8 mouse cellular contexts compared by ENCODE assay signal in the genomic region with DNA sequence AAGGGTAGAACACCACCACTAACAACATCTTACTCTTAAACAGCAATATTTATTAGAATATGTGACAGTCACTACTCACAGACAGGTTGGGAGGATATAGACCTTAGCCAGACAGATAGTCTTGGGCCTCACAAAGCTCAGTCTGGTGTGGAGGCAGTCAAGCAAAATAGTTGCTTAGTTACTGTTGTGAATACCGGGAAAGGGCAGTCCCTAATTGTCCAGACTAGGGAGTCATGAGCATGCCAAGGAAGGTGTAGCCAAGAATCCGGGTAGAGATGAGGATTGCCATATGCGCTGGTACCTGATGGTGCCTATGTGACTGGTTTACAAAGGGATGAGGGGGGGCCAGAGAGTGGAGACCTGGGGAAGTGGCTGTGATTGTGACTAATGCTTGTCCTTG. TPM values are rescaled to one million over a fixed set of nuclear protein-coding genes. Genes with fewer than 3 reads are reported as not detected.
DNase-seq lines count a peak whose midpoint lies in the region; ATAC-seq and TF ChIP-seq lines count a peak whose summit lies in the region.

No protein-coding gene starts in this region.

- H3K27ac ChIP-seq in ES-Bruce4 (ENCODE audit: insufficient read depth, low read length), result no peak overlapping the region
- H3K27ac ChIP-seq in forebrain, embryonic 14.5 days (ENCODE audit: low read depth, low read length), result no peak overlapping the region
- peak overlapping the region; percentile 78; the same call in 1 of the 2 replicates for H3K27ac ChIP-seq in limb, embryonic 10.5 days
- no peak overlapping the region for H3K27ac ChIP-seq in stomach, embryonic 14.5 days (ENCODE audit: low read length)

- H3K4me3 ChIP-seq in ES-Bruce4 (ENCODE audit: low read depth, low read length), result peak overlapping the region; percentile 78
- peak overlapping the region; percentile 87 for H3K4me3 ChIP-seq in forebrain, embryonic 14.5 days (ENCODE audit: low read depth, low read length)
- H3K4me3 ChIP-seq in limb, embryonic 10.5 days, result peak overlapping the region; percentile 92
- H3K4me3 ChIP-seq in stomach, embryonic 14.5 days (ENCODE audit: low read depth, low read length), result peak overlapping the region; percentile 76

- H3K4me2 ChIP-seq in forebrain, embryonic 14.5 days (ENCODE audit: low read length), result peak overlapping the region; percentile 86
- H3K4me2 ChIP-seq in stomach, embryonic 14.5 days (replicated peaks; ENCODE audit: low read depth, low read length), result peak overlapping the region; percentile 67

- peak overlapping the region; percentile 60 for H3K9ac ChIP-seq in ES-Bruce4 (ENCODE audit: low read depth, poor library complexity, severe bottlenecking)
- peak overlapping the region; percentile 81 for H3K9ac ChIP-seq in forebrain, embryonic 14.5 days (ENCODE audit: low read length)
- H3K9ac ChIP-seq in stomach, embryonic 14.5 days (replicated peaks; ENCODE audit: low read depth, low read length), result peak overlapping the region; percentile 59; the same call in 1 of the 2 replicates

- no peak for TF ChIP-seq CTCF in ES-Bruce4 (IDR thresholded peaks at IDR 0.05; ENCODE audit: low read depth, low read length)

- ATAC-seq in forebrain, embryonic 14.5 days, result no peak
- no peak for ATAC-seq in stomach, embryonic 14.5 days (ENCODE audit: insufficient number of reproducible peaks, insufficient read depth, low FRiP score, low read depth)

- no peaks in the 10 kb centered on the region for H3K4me1 ChIP-seq in ES-Bruce4 (ENCODE audit: control insufficient read depth, insufficient read depth, low read length)
- peaks cover 7% of the 10 kb centered on the region for H3K4me1 ChIP-seq in forebrain, embryonic 14.5 days (ENCODE audit: control insufficient read depth, insufficient read depth, low read length)
- H3K4me1 ChIP-seq in limb, embryonic 10.5 days, result peaks cover 14% of the 10 kb centered on the region
- H3K4me1 ChIP-seq in stomach, embryonic 14.5 days (ENCODE audit: control insufficient read depth, insufficient read depth, low read length), result peaks cover 6% of the 10 kb centered on the region; the same call in 1 of the 2 replicates

- no peaks in the 10 kb centered on the region for H3K9me3 ChIP-seq in ES-Bruce4 (replicated peaks; ENCODE audit: control insufficient read depth, insufficient read depth, low read length, poor library complexity, severe bottlenecking)
- no peaks in the 10 kb centered on the region for H3K9me3 ChIP-seq in forebrain, embryonic 14.5 days (replicated peaks; ENCODE audit: control insufficient read depth, low read length)
- H3K9me3 ChIP-seq in limb, embryonic 10.5 days (replicated peaks), result no peaks in the 10 kb centered on the region
- no peaks in the 10 kb centered on the region for H3K9me3 ChIP-seq in stomach, embryonic 14.5 days (ENCODE audit: control insufficient read depth, low read depth, low read length)

- no peak for TF ChIP-seq POLR2A in ES-Bruce4 (IDR thresholded peaks at IDR 0.05; ENCODE audit: insufficient read depth, low read length)

- DNase-seq in cerebellum, adult 9-10 months, result peak; percentile 56
- DNase-seq in cerebellum, adult 8-10 months, result no peak
- no peak for DNase-seq in forebrain, embryonic 14.5 days (ENCODE audit: low spot score)
- DNase-seq in limb, embryonic 10.5 days (ENCODE audit: low spot score), result no peak
- DNase-seq in frontal cortex, postnatal 14 days (ENCODE audit: low spot score in 2 of 2), result no peak
- DNase-seq in gastrocnemius, postnatal 10 days, result no peak

- no peak for TF ChIP-seq EP300 in ES-Bruce4 (IDR thresholded peaks at IDR 0.05; ENCODE audit: insufficient read depth, low read depth, low read length)

- H3K27me3 ChIP-seq in ES-Bruce4 (ENCODE audit: control insufficient read depth, insufficient read depth, low read length, poor library complexity, severe bottlenecking), result no peaks in the 10 kb centered on the region
- H3K27me3 ChIP-seq in forebrain, embryonic 14.5 days (replicated peaks; ENCODE audit: control insufficient read depth, insufficient read depth, low read length), result no peaks in the 10 kb centered on the region
- H3K27me3 ChIP-seq in limb, embryonic 10.5 days (ENCODE audit: low read depth, poor library complexity, severe bottlenecking), result no peaks in the 10 kb centered on the region
- H3K27me3 ChIP-seq in stomach, embryonic 14.5 days (ENCODE audit: control insufficient read depth, insufficient read depth, low read length), result no peaks in the 10 kb centered on the region

- 46% methylated on average over 3 of the region's 3 CpGs for WGBS in forebrain, embryonic 14.5 days
- 48% methylated on average over 3 of the region's 3 CpGs for WGBS in limb, embryonic 10.5 days
- WGBS in stomach, embryonic 14.5 days, result 47% methylated on average over 3 of the region's 3 CpGs

- peaks cover 9% of the 10 kb centered on the region for H3K36me3 ChIP-seq in ES-Bruce4 (ENCODE audit: control insufficient read depth, insufficient read depth, low read length, poor library complexity, severe bottlenecking)
- H3K36me3 ChIP-seq in forebrain, embryonic 14.5 days (ENCODE audit: control insufficient read depth, insufficient read depth, low read length), result peaks cover 30% of the 10 kb centered on the region
- peaks cover 29% of the 10 kb centered on the region for H3K36me3 ChIP-seq in limb, embryonic 10.5 days
- peaks cover 21% of the 10 kb centered on the region for H3K36me3 ChIP-seq in stomach, embryonic 14.5 days (ENCODE audit: control insufficient read depth, insufficient read depth, low read length)

RNA-seq across cellular contexts. Expression of a gene that starts 0.7 kb away (rescaled TPM):
- polyA plus RNA-seq in ES-Bruce4 (2011; ENCODE audit: insufficient read depth, insufficient read length, low read depth, missing spikeins), result 31.6 and 36.4 TPM in 2 replicates
- 35.4 and 38.1 TPM in 2 replicates for polyA plus RNA-seq in forebrain, embryonic 14.5 days (2014; fragmentation: Nextera tagmentation; extraction: Ambion mirVana)
- polyA plus RNA-seq in limb, embryonic 10.5 days (2016; fragmentation: Nextera tagmentation; extraction: Ambion mirVana), result 19.9 and 20.5 TPM in 2 replicates
- 25.6 and 25.7 TPM in 2 replicates for polyA plus RNA-seq in stomach, embryonic 14.5 days (2014; fragmentation: Nextera tagmentation; extraction: Ambion mirVana)
- total RNA-seq in gastrocnemius, postnatal 10 days (2021), result 10 to 100 TPM; 24.7 to 32.4 TPM

RNA-seq across cellular contexts. Expression of a gene that starts 21.5 kb away (rescaled TPM):
- polyA plus RNA-seq in ES-Bruce4 (2011; ENCODE audit: insufficient read depth, insufficient read length, low read depth, missing spikeins), result 4.2 and 4.8 TPM in 2 replicates
- 6.5 and 8.0 TPM in 2 replicates for polyA plus RNA-seq in forebrain, embryonic 14.5 days (2014; fragmentation: Nextera tagmentation; extraction: Ambion mirVana)
- 0.59 and 1.1 TPM in 2 replicates for polyA plus RNA-seq in limb, embryonic 10.5 days (2016; fragmentation: Nextera tagmentation; extraction: Ambion mirVana)
- polyA plus RNA-seq in stomach, embryonic 14.5 days (2014; fragmentation: Nextera tagmentation; extraction: Ambion mirVana), result 1.1 and 2.2 TPM in 2 replicates
- total RNA-seq in gastrocnemius, postnatal 10 days (2021), result not detected

RNA-seq across cellular contexts. Expression of a gene that starts 28.7 kb away (rescaled TPM):
- polyA plus RNA-seq in ES-Bruce4 (2011; ENCODE audit: insufficient read depth, insufficient read length, low read depth, missing spikeins), result not detected in 2 replicates
- polyA plus RNA-seq in forebrain, embryonic 14.5 days (2014; fragmentation: Nextera tagmentation; extraction: Ambion mirVana), result 0.28 TPM in 1 of 2 replicates, not detected in the other
- polyA plus RNA-seq in limb, embryonic 10.5 days (2016; fragmentation: Nextera tagmentation; extraction: Ambion mirVana), result 0.11 TPM in 1 of 2 replicates, not detected in the other
- polyA plus RNA-seq in stomach, embryonic 14.5 days (2014; fragmentation: Nextera tagmentation; extraction: Ambion mirVana), result not detected in 2 replicates
- not detected for total RNA-seq in gastrocnemius, postnatal 10 days (2021)

RNA-seq across cellular contexts. Expression of a gene that starts 28.9 kb away (rescaled TPM):
- polyA plus RNA-seq in ES-Bruce4 (2011; ENCODE audit: insufficient read depth, insufficient read length, low read depth, missing spikeins), result not detected in 2 replicates
- not detected in 2 replicates for polyA plus RNA-seq in forebrain, embryonic 14.5 days (2014; fragmentation: Nextera tagmentation; extraction: Ambion mirVana)
- polyA plus RNA-seq in limb, embryonic 10.5 days (2016; fragmentation: Nextera tagmentation; extraction: Ambion mirVana), result not detected in 2 replicates
- polyA plus RNA-seq in stomach, embryonic 14.5 days (2014; fragmentation: Nextera tagmentation; extraction: Ambion mirVana), result not detected in 2 replicates
- not detected for total RNA-seq in gastrocnemius, postnatal 10 days (2021)

RNA-seq across cellular contexts. Expression of a gene that starts 51.3 kb away (rescaled TPM):
- polyA plus RNA-seq in ES-Bruce4 (2011; ENCODE audit: insufficient read depth, insufficient read length, low read depth, missing spikeins), result 379 and 434 TPM in 2 replicates
- 1,632 and 1,731 TPM in 2 replicates for polyA plus RNA-seq in forebrain, embryonic 14.5 days (2014; fragmentation: Nextera tagmentation; extraction: Ambion mirVana)
- polyA plus RNA-seq in limb, embryonic 10.5 days (2016; fragmentation: Nextera tagmentation; extraction: Ambion mirVana), result 1,533 and 1,561 TPM in 2 replicates
- 616 and 618 TPM in 2 replicates for polyA plus RNA-seq in stomach, embryonic 14.5 days (2014; fragmentation: Nextera tagmentation; extraction: Ambion mirVana)
- total RNA-seq in gastrocnemius, postnatal 10 days (2021), result 10 to 100 TPM; 24.4 to 31.8 TPM
